Mouse (Mus musculus): Measurements from ENCODE around the gene Dhh. TPM values are rescaled to one million over a fixed set of nuclear protein-coding genes. Genes with fewer than 3 reads are reported as not detected.

The Dhh gene
- 2.6 and 2.9 TPM in 2 replicates for polyA plus RNA-seq (2015; fragmentation: Nextera tagmentation; extraction: Ambion mirVana)

DNA sequence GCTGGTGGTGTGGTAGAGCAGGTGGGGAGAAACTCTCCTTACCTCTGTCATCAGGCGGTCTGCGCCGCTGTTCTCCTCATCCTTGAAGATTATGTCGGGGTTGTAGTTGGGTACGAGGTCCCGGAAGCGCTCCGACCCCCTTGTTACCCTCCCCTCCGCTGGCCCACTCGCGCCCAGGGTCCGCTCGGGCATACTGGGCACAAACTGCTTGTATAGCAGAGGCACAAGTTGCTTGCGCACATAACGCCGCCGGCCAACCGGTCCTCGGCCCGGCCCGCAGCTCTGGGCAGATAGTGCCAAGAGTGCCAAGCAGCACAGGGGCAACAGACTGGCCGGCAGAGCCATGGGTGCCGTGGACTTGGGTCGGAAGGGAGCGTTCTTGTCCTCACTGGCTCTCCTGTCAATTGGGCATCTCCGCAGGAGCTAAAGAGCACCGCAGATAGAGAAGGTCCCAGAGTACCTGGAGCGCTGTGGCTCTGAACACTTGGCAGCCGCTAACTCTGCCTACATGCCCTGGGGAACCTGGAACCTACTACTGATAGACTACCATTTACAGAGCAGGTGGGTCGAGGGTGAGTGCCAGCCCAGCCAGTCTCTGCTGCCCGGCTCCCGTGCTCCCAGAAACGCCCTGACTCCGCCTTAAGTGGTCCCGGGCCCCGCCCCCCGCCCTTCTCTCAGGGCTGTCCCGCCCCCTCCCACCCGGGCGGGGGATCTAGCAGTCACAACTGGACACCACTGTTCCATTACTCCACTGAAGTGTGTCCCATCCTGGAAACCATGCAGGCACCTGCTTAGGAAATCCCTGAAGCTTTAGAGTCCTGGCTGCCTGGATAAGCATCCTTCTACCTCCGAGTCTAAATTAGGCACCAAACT lies at the start of gene Dhh:
Gene Dhh, minus strand, starts transcription at position 613 of the 873 bp plus-strand sequence.
- 0 out of 2 replicates have a peak within 1 kb of the TSS, but pooled peaks have one; percentile 14 for H3K9ac ChIP-seq (ENCODE audit: low read depth, low read length)

GRCm38 (mm10) chr15:98947884-98948283 lies 49.5 kb upstream of the Dhh start:
- H3K4me1 ChIP-seq (replicated peaks; ENCODE audit: insufficient read depth, low read length), result peaks cover 7% of the 10 kb centered on the region
- H3K27ac ChIP-seq, result no peak overlapping the region
- ATAC-seq (replicated peaks; ENCODE audit: low FRiP score, low read depth) (no peak), DNase-seq (ENCODE audit: low spot score) (no peak)
- no peaks in the 10 kb centered on the region for H3K9me3 ChIP-seq (replicated peaks; ENCODE audit: low read length)
- 0 out of 2 replicates have a peak, but pooled peaks cover 4% of the 10 kb centered on the region for H3K36me3 ChIP-seq (ENCODE audit: insufficient read depth, low read length)
- no peak for TF ChIP-seq CTCF (IDR thresholded peaks at IDR 0.05; ENCODE audit: low read depth)
- no peak overlapping the region for H3K9ac ChIP-seq (ENCODE audit: low read depth, low read length)
- H3K27me3 ChIP-seq (ENCODE audit: insufficient read depth, low read length), result no peaks in the 10 kb centered on the region
- no peak overlapping the region for H3K4me2 ChIP-seq (ENCODE audit: low read length)
- 49% methylated on average over 3 of the region's 3 CpGs for WGBS
- H3K4me3 ChIP-seq (replicated peaks; ENCODE audit: low read depth, low read length), result no peak overlapping the region

More for the DNA sequence above, at the start of gene Dhh:
- Histone ChIP-seq H3K4me1 (replicated peaks; ENCODE audit: insufficient read depth, low read length) (peaks cover 33% of the 10 kb centered on the region), H3K27ac (no peak within 1 kb of the TSS), H3K27me3 (ENCODE audit: insufficient read depth, low read length) (peaks cover 39% of the 10 kb centered on the region), H3K36me3 (ENCODE audit: insufficient read depth, low read length) (peaks cover under 1% of the 10 kb centered on the region; the same call in 1 of the 2 replicates), H3K9me3 (replicated peaks; ENCODE audit: low read length) (no peaks in the 10 kb centered on the region), H3K4me2 (ENCODE audit: low read length) (peak within 1 kb of the TSS; percentile 50), H3K4me3 (replicated peaks; ENCODE audit: low read depth, low read length) (peak within 1 kb of the TSS; percentile 28)
- DNase-seq (ENCODE audit: low spot score), result peak; percentile 52
- no peak for ATAC-seq (replicated peaks; ENCODE audit: low FRiP score, low read depth)
- no peak for TF ChIP-seq CTCF (IDR thresholded peaks at IDR 0.05; ENCODE audit: low read depth)
- WGBS, result 1% methylated on average over 41 of the region's 41 CpGs

DNA sequence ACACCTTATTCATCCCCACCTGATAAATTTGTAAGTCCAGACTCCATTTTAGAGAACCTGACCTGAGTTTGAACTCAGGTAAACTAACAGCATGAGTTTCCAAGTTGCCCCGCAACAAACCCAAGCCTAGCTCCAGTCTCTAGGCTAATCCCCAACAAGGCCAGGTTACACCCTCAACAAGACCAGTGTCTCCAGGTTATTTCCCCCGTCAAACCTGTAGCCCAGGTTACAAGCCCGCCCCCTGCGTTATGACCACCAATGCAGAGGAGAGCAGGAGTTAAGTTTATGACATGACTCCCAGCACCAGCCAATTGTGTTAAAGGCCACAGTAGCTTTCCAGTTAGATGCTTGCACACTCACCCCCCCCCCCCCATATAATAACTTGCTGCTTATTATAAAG lies 44.8 kb upstream of the Dhh start:
- DNase-seq (ENCODE audit: low spot score) (no peak), ATAC-seq (replicated peaks; ENCODE audit: low FRiP score, low read depth) (no peak)
- Histone ChIP-seq H3K36me3 (ENCODE audit: insufficient read depth, low read length) (no peaks in the 10 kb centered on the region), H3K4me3 (replicated peaks; ENCODE audit: low read depth, low read length) (no peak overlapping the region), H3K9me3 (replicated peaks; ENCODE audit: low read length) (no peaks in the 10 kb centered on the region), H3K4me2 (ENCODE audit: low read length) (no peak overlapping the region), H3K9ac (ENCODE audit: low read depth, low read length) (no peak overlapping the region), H3K27ac (no peak overlapping the region), H3K27me3 (ENCODE audit: insufficient read depth, low read length) (no peaks in the 10 kb centered on the region), H3K4me1 (replicated peaks; ENCODE audit: insufficient read depth, low read length) (no peaks in the 10 kb centered on the region)
- WGBS, result 73% methylated on average over 4 of the region's 4 CpGs
- TF ChIP-seq CTCF (IDR thresholded peaks at IDR 0.05; ENCODE audit: low read depth), result no peak

GRCm38 (mm10) chr15:98942081-98942480 lies 43.7 kb upstream of the Dhh start:
- WGBS, result 73% methylated on average over 4 of the region's 4 CpGs
- Histone ChIP-seq H3K9me3 (replicated peaks; ENCODE audit: low read length) (no peaks in the 10 kb centered on the region), H3K27me3 (ENCODE audit: insufficient read depth, low read length) (no peaks in the 10 kb centered on the region), H3K27ac (no peak overlapping the region), H3K9ac (ENCODE audit: low read depth, low read length) (no peak overlapping the region), H3K4me2 (ENCODE audit: low read length) (no peak overlapping the region), H3K4me1 (replicated peaks; ENCODE audit: insufficient read depth, low read length) (no peaks in the 10 kb centered on the region), H3K36me3 (ENCODE audit: insufficient read depth, low read length) (no peaks in the 10 kb centered on the region), H3K4me3 (replicated peaks; ENCODE audit: low read depth, low read length) (no peak overlapping the region)
- ATAC-seq (replicated peaks; ENCODE audit: low FRiP score, low read depth) (no peak), DNase-seq (ENCODE audit: low spot score) (no peak)
- TF ChIP-seq CTCF (IDR thresholded peaks at IDR 0.05; ENCODE audit: low read depth), result no peak

GRCm38 (mm10) chr15:98941539-98941938 lies 43.2 kb upstream of the Dhh start:
- no peaks in the 10 kb centered on the region for H3K9me3 ChIP-seq (replicated peaks; ENCODE audit: low read length)
- no peaks in the 10 kb centered on the region for H3K36me3 ChIP-seq (ENCODE audit: insufficient read depth, low read length)
- ATAC-seq (replicated peaks; ENCODE audit: low FRiP score, low read depth) (no peak), DNase-seq (ENCODE audit: low spot score) (no peak)
- H3K4me2 ChIP-seq (ENCODE audit: low read length), result no peak overlapping the region
- H3K4me3 ChIP-seq (replicated peaks; ENCODE audit: low read depth, low read length), result no peak overlapping the region
- no peak overlapping the region for H3K27ac ChIP-seq
- H3K27me3 ChIP-seq (ENCODE audit: insufficient read depth, low read length), result no peaks in the 10 kb centered on the region
- no peaks in the 10 kb centered on the region for H3K4me1 ChIP-seq (replicated peaks; ENCODE audit: insufficient read depth, low read length)
- 68% methylated on average over 2 of the region's 2 CpGs for WGBS
- H3K9ac ChIP-seq (ENCODE audit: low read depth, low read length), result no peak overlapping the region
- no peak for TF ChIP-seq CTCF (IDR thresholded peaks at IDR 0.05; ENCODE audit: low read depth)

DNA sequence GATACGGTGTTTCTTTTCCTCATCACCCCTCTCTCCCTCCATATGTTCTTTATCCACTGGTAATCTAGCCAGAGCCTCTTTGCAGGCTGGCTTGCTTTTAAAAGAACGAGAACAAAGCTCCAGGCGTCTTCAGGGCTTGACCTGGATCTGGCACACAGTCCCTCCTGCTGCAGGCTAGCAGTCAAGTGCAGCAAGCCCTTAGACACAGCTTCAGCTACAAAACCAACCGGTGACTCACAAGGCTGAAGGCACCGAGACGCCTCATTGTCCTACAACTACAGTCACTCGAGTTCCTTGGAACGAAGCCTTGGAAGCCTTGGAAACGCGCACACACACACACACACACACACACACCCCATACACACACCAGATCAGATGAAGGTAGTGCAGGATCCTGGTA lies 42.5 kb upstream of the Dhh start:
- no peaks in the 10 kb centered on the region for H3K4me1 ChIP-seq (replicated peaks; ENCODE audit: insufficient read depth, low read length)
- H3K4me3 ChIP-seq (replicated peaks; ENCODE audit: low read depth, low read length), result no peak overlapping the region
- ATAC-seq (replicated peaks; ENCODE audit: low FRiP score, low read depth) (no peak), DNase-seq (ENCODE audit: low spot score) (no peak)
- 69% methylated on average over 10 of the region's 10 CpGs for WGBS
- no peak overlapping the region for H3K27ac ChIP-seq
- no peak for TF ChIP-seq CTCF (IDR thresholded peaks at IDR 0.05; ENCODE audit: low read depth)
- no peak overlapping the region for H3K9ac ChIP-seq (ENCODE audit: low read depth, low read length)
- no peak overlapping the region for H3K4me2 ChIP-seq (ENCODE audit: low read length)
- no peaks in the 10 kb centered on the region for H3K36me3 ChIP-seq (ENCODE audit: insufficient read depth, low read length)
- H3K9me3 ChIP-seq (replicated peaks; ENCODE audit: low read length), result no peaks in the 10 kb centered on the region
- H3K27me3 ChIP-seq (ENCODE audit: insufficient read depth, low read length), result no peaks in the 10 kb centered on the region

Data from kidney, postnatal 0 days (tissue).